Mouse (Mus musculus) kidney, postnatal 14 days (tissue): ENCODE measurements around the gene Trub1.

Experiments
- DNase-seq: peaks from one replicate; pipeline ENCODE4 v3.0.0; 2022; ENCODE audit warnings: mixed read lengths

The Trub1 gene

DNA sequence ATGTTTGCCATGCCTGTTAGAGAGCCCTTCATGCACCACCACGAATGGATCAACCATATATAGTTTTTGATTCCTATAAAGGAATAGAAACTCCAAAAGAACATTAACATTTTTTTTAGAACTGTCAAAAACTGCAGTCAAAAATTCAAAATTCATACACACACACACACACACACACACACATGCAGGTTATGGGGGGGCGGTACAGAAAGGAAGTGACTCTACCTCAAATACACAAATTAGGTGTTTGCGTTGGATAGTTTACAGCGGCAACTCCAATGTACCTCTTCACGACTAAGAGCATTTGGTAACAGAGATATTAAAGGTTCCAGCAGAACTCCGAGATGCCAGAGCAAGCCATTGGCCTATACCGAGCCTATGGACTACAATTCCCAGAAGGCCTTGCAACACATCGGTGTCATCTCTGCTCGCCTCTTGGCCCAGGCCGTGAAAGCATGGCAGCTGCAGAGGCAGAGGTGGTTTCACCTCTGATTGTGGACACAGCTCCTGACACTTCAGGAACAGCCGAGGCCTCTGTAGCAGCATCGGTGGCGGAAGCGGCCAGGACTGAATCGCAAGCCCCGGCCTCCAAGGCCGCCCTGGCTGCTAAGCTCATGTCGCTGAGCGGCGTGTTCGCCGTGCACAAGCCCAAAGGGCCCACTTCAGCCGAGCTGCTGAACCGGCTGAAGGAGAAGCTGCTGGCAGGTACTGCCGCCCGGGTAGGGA is at the start of gene Trub1:
Gene Trub1, plus strand, starts transcription at position 421 of the 726 bp plus-strand sequence.
- peak; percentile 89 for DNase-seq

DNA sequence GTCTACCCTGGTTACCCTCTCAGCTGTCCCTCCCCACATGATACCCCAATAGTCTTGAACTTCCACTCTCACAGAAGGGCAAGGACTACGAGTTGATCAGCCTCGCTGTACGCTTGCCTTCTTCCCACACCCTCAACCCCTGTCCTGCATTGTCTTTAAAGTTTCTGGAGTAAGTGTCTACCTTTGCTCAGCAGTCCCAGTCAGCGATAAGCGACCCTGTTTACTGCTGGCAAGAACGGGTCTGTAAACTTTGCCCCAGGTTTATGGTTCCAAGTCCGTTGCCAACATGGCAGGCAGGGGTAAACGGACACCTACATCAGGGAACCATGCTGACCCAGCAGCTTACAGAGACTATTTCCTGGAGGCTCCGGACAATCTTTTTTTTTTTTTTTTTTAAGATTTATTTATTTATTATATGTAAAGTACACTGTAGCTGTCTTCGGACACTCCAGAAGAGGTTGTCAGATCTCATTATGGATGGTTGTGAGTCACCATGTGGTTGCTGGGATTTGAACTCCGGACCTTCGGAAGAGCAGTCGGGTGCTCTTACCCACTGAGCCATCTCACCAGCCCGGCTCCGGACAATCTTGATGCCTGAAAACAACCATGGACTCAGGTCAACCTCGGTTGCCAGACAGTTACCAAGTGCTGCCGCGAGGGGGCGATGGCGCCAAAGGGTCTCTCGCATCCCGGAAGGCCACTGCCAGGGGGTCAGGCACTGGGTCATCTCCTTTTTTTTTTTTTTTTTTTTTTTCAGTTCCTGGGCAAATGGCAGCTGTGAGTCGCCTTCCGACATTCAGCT is 48.8 kb upstream of the Trub1 start:
- DNase-seq: peak; percentile 90

- DNase-seq: no peak
Measured at GRCm38 (mm10) chr19:57404502-57404848, 48.2 kb upstream of the Trub1 start.

- DNase-seq: no peak
Measured at GRCm38 (mm10) chr19:57407947-57408346, 44.8 kb upstream of the Trub1 start.

- DNase-seq: peak; percentile 94
Measured at GRCm38 (mm10) chr19:57411375-57412196, 41.1 kb upstream of the Trub1 start.

GRCm38 (mm10) chr19:57413170-57413569 is 39.5 kb upstream of the Trub1 start:
- DNase-seq: no peak

GRCm38 (mm10) chr19:57413918-57414317 is 38.8 kb upstream of the Trub1 start:
- no peak for DNase-seq

DNA sequence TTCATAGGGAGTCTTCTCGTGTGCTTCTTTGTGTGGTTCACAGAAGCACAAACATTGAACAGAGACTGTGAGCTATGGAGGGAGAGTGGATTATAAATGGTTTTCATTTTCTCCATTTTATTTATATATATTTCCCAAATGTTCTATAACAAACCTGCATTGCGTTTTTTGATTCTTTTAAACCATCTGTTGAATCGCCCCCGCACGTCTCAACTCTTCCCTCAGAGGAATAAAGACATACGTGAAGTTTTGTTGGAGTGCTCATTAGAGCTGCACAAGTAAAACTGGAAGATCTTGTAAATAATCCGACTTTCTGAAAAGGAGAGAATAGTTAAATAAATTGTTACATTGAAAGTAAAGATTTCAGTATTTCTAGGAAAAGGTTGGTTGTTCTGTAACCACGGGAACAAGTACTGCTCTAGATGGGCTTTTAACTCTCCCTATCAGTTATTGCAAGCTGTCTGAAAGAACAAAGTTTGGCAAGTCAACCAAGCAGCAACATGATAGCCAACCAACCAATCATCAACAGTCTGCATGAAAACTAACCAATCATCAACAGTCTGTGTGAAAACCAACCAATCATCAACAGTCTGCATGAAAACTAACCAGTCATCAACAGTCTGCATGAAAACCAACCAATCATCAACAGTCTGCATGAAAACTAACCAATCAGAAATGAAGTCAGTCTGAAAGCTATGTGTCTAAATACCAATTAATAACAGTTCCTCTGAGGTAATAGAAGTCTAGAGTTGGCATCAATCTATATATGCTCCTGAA is 37.5 kb upstream of the Trub1 start:
- DNase-seq: no peak

- DNase-seq: peak; percentile 32
Measured at GRCm38 (mm10) chr19:57417800-57418580, 34.7 kb upstream of the Trub1 start.

- no peak for DNase-seq
Measured at GRCm38 (mm10) chr19:57423402-57423801, 29.3 kb upstream of the Trub1 start.

DNA sequence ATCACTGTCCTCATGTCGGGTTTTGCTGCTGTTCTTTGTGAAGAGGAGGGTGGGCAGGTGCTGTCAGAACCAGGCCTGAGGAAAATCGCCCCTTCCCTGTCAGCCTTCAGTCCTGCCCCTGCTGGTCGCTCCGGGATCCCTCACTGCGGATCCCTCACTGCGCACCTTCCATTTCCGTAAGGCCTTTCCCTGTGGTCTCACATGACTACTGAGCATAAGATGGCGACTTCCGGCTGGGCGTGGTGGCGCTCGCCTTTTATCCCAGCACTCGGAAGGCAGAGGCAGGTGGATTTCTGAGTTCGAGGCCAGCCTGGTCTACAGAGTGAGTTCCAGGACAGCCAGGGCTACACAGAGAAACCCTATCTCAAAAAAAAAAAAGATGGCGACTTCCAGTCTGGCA is 27.4 kb upstream of the Trub1 start:
- DNase-seq: no peak

GRCm38 (mm10) chr19:57426841-57427240 is 25.9 kb upstream of the Trub1 start:
- DNase-seq: no peak

DNA sequence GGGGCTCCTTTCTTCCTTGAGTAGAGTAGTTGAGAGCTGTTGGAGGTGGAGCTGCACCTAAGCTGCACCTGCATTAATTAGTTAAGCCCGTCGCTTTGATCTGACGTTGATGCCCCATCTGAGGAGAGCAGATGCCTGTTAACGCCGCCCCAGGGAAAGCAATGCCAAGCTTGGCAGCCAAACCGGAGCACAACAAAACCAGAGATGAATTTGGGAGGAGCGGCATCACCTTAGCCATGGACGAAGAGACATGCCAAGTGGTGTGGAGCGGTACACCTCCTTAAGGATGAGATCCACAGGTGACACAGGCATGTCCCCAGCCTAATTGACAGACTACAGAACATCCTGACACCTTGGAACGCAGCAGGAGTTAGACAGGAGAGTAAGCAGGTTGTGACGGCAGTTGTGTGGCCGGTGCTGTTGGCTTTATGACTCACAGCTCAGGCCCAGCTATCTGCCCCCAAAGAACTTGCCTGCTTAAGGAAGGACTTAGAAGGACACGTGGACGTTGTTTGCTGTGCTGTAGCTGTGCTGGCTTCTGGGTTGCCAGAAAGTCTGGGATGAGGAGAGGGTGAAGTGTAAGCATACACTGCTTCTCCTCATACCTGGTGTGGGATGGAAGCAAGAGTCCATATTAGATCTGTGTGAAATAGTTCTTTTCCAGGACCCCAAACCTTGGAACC is 24.8 kb upstream of the Trub1 start:
- DNase-seq: no peak

DNA sequence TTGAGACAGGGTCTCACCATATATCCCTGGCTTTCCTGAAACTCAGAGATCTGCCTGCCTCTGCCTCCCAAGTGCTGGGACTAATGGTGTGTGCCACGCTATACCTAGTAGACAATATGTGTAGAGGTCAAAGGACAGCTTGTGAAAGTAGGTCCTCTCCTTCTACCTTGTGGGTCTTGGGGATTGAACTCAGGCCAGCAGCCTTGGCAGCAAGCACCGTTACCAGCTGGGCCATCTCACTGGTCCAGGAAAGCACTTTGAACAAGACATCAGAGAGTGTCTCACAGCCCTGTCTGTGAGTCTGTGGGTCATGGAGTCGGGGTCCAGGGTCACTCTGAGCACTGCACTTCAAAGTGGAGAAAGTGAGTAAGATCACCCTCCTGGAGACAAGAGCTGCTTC is 24.1 kb upstream of the Trub1 start:
- no peak for DNase-seq

GRCm38 (mm10) chr19:57429926-57430325 is 22.8 kb upstream of the Trub1 start:
- DNase-seq: no peak

DNA sequence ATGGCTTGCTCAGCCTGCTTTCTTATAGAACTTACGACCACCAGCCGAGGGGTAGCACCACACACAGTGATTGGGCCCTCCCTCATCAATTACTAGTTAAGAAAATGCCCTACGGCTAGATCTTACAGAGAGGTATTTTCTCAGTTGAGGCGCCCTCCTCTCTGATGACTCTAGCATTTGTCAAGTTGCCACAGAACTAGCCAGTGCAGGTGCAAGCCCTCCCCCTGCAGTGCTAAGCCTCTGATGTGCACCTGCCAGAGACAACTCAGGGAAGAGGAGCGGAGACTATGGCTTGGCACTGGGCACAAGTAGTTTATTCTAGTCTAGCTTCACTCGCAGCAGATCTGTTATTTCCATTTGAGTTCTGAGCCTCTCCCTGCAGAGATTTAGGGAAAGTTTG is 21.2 kb upstream of the Trub1 start:
- no peak for DNase-seq

GRCm38 (mm10) chr19:57434024-57434423 is 18.7 kb upstream of the Trub1 start:
- no peak for DNase-seq

- peak; percentile 81 for DNase-seq
Measured at GRCm38 (mm10) chr19:57436586-57437021, 16.1 kb upstream of the Trub1 start.

- peak; percentile 39 for DNase-seq
Measured at GRCm38 (mm10) chr19:57437042-57437441, 15.7 kb upstream of the Trub1 start.

DNA sequence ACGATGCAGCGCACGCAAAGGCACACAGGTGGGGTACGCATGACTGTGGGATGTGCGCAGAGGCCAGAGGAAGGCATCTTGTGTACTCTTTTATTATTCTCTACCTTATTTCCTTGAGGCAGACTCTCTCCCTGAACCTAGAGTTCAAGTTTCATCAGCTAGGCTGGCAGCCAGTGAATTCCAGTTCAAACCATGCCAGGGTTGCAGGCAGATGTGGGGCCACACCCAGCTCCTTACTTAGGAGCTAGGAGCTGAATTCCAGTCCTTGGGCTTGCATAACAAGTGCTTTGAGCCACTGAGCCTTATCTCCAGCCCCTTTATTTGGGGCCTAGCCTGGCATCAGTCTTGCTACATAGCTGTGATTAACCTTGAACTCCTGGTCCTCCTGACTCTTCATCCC is 13.4 kb upstream of the Trub1 start:
- DNase-seq: no peak

DNA sequence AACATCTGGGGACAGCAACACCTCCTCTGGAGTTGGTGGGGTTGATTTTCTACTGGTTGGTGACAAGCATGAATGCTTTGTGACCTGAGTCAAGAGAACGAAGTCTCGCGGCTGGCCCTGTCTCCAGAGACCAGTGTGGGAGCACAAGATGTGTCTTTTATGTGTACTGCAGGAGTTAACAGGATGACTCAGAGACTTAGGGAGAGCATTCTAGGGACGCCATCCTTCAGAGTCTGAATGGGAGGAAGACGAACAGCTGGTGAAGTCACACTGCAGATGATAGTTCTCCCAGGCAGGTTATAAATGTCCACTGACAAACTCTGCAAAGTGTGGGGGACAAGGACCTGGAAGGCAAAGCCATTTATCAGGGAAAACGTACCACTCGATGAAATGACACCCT is 11.2 kb upstream of the Trub1 start:
- no peak for DNase-seq
